Mouse (Mus musculus) E14TG2a.4 (cell line): ENCODE measurements at regions not wholly inside any gene's neighbourhood (a gene's known extent, or its start where the extent isn't known, plus 50 kb on each side); places are given as distances from the start of the nearest gene placed in this dataset.
A peak's percentile ranks its signal among the peaks of the same experiment; 100 is the strongest.

Source experiments
- H3K27me3 ChIP-seq: 2 replicates; pipeline ENCODE4 v1.6.1; 2014; ENCODE audit warnings: low read length, control low read depth; ENCODE audit not compliant: insufficient read depth
- H3K36me3 ChIP-seq: 2 replicates; pipeline ENCODE4 v1.6.1; 2014; ENCODE audit warnings: low read length, control low read depth; ENCODE audit not compliant: insufficient read depth
- H3K4me1 ChIP-seq: replicated peaks from 2 replicates; pipeline ENCODE4 v1.6.1; 2014; ENCODE audit warnings: low read depth, low read length, control low read depth
- H3K4me3 ChIP-seq: replicated peaks from 2 replicates; pipeline ENCODE4 v1.5.1; 2014; ENCODE audit warnings: mild to moderate bottlenecking, low read length
- H3K9me3 ChIP-seq: 2 replicates; pipeline ENCODE4 v1.6.1; 2014; ENCODE audit warnings: low read length, control low read depth
- CTCF ChIP-seq: conservative IDR thresholded peaks from 2 replicates; pipeline ENCODE4 v1.5.1; 2014; ENCODE audit warnings: low read length
- NANOG ChIP-seq: IDR thresholded peaks from 2 replicates; pipeline ENCODE4 v1.6.1; 2014; ENCODE audit warnings: borderline replicate concordance, low read length, mixed read lengths
- POU5F1 ChIP-seq: IDR thresholded peaks from 2 replicates; pipeline ENCODE4 v1.6.1; 2014; ENCODE audit warnings: low read length, borderline replicate concordance

DNA sequence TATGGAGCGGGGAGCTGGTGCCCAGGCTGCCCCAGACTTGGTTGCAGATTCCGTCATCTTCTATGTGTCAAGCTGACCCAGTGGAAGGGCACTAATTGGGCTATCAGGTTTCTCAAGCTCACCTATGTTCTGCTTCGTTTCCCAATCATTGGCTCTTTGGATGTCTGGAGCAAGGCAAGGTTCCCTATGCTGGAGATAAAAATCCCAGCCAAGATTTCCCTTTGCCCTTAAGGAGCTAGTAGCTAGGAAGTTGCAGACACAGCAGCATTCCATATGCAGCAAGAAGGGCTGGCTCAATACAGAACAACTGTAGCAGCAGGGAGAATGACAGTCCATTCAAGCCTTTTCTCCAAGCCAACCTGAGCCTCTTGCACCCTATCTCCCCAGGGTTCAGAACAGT is 159.2 kb upstream of the Zfp706 start:
- TF ChIP-seq NANOG (no peak), CTCF (no peak), POU5F1 (no peak)
- H3K9me3 ChIP-seq: no peaks in the 10 kb centered on the region
- H3K36me3 ChIP-seq: no peaks in the 10 kb centered on the region
- H3K27me3 ChIP-seq: peaks cover 7% of the 10 kb centered on the region
- peaks cover 33% of the 10 kb centered on the region for H3K4me1 ChIP-seq
- no peak overlapping the region for H3K4me3 ChIP-seq

DNA sequence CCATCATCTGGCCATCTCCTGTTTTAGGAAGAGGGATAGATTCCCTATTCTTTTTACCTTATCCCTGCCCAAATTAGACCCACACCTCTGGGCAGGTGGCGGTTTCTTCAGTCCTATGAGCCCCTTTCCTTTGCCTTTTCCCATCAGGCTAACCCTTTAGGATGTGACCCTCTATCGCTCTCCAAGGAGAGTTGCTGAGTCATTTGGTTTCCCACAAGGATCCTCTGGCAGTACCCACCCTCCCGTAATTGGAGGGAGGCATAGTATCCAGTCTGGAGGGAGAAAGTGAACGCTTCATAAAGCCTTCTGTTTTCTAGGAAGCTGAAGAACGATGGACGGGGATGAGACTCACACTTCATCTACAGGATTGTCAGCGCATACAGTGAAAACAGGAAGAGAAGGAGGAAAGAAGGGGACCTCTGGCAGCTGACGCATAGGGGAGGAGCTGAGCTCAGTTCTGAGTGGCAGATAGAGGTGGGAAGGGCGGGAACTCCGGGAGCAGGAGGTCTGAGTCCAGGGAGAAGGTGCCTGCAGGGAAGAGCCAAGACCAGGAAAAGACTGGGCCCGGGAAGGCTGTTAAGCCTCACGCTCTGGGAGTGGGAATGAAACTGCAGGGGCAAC is 158.4 kb upstream of the Zfp706 start:
- peak overlapping the region; percentile 52 for H3K4me3 ChIP-seq
- peaks cover 38% of the 10 kb centered on the region for H3K4me1 ChIP-seq
- peaks cover 7% of the 10 kb centered on the region for H3K27me3 ChIP-seq
- no peaks in the 10 kb centered on the region for H3K36me3 ChIP-seq
- no peaks in the 10 kb centered on the region for H3K9me3 ChIP-seq
- TF ChIP-seq POU5F1: no peak
- no peak for TF ChIP-seq CTCF
- no peak for TF ChIP-seq NANOG

DNA sequence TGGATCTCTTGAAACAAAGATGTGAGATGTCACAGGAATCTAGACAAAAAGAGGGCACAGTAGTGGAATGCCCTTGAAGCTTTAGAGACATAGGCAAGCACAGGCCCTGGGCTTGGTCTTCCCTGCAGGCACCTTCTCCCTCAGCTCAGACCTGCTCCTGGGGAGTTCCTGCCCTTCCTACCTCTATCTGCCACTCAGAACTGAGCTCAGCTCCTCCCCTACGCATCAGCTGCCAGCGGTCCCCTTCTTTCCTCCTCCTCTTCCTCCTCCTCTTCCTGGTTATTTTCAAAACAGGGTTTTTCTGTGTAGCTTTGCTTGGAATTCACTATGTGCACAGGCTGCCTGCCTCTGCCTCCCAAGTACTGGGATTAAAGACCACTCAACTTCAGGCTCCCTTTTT is 157.6 kb upstream of the Zfp706 start:
- Histone ChIP-seq H3K36me3 (no peaks in the 10 kb centered on the region), H3K27me3 (peaks cover 7% of the 10 kb centered on the region), H3K9me3 (no peaks in the 10 kb centered on the region), H3K4me3 (no peak overlapping the region), H3K4me1 (peaks cover 44% of the 10 kb centered on the region)
- TF ChIP-seq POU5F1 (no peak), NANOG (no peak), CTCF (no peak)

DNA sequence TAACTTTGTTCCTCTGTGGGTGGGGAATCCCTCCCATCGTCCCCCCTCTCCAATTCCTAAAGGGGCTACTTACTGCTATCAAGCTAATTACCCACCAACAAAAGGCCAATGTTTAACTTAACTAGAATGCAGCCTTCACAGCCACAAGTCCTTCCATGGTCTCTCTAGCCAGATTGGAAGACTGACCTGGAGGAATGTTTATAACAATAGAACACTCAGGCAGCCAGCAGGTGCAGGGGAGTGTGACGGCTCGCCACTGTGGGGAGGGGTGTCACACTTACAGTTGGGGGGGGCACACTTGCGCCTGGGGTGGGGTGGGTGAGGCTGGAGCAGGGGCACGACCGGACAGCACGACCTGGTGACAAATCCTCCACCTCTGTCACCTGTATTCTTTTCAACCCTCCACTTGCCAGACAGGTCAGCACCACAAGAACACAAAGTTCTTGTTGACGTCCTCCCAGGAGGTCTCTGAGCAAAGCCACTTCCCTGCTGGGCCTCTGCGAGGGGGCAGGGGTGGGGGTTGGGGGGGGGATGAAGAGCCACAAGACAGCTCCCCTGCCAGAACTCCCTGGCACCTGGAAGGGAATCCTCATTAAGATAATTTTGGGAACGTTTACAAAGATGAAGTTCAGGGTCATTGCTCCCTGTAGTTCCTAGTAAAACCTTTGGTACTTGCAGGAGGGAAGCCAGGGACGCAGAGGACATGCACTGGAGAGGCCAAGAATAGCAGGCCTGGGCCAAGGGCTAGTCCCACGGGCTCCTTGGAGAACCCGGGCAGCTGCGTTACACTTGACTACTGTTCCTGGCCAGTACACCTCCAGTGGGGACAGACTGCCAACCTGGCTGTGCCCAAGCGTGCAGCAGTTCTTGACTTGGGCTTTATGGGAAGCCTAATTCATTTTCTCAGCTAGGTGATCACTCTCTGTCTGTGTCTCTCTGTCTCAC is 156.9 kb upstream of the Zfp706 start:
- H3K4me1 ChIP-seq: peaks cover 52% of the 10 kb centered on the region
- no peaks in the 10 kb centered on the region for H3K36me3 ChIP-seq
- TF ChIP-seq CTCF (no peak), NANOG (peak; percentile 36; the same call in 1 of the 2 replicates)
- H3K4me3 ChIP-seq: no peak overlapping the region
- no peaks in the 10 kb centered on the region for H3K9me3 ChIP-seq
- peaks cover 7% of the 10 kb centered on the region for H3K27me3 ChIP-seq

DNA sequence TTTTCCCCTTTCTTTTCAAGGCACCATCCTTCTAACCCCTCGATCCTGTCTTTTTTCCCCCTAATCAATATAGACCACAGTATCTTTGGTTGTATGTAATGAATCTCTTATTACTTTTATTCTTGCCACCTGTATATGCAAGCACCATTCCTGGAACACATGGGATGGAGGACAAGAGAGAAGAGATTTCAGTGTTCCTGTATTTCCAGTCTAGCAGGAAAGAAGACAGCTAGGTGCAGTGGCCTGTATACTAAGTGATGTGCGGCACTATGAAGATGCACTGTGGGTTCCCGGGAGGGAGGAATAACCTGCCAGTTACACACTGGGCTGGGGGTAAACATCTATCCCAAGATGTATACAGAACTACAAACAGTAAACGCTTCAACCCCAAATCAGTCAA is 152.4 kb upstream of the Zfp706 start:
- H3K36me3 ChIP-seq: no peaks in the 10 kb centered on the region
- H3K4me3 ChIP-seq: no peak overlapping the region
- no peaks in the 10 kb centered on the region for H3K27me3 ChIP-seq
- no peaks in the 10 kb centered on the region for H3K9me3 ChIP-seq
- TF ChIP-seq CTCF: no peak
- no peak for TF ChIP-seq POU5F1
- no peak for TF ChIP-seq NANOG
- H3K4me1 ChIP-seq: peaks cover 39% of the 10 kb centered on the region

DNA sequence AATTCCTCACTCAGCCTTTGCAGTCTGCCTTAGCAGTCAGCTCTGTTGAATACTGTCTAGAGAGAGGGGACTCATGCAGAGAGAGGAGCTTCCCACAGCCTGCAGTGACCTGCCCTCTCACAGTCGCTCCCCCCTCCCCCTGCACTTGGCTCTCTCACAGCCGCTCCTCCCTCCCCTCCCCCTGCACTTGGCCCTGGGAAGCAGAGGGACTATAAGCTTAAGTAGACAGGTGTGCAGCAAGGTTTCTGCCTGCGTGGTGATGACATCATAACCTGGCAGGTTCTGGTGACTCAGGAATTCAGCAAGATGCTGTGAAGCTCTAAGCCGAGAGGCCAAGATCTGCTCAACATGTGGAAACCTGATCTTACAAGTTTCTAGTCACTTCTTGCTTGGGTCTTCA is 151.8 kb upstream of the Zfp706 start:
- no peaks in the 10 kb centered on the region for H3K9me3 ChIP-seq
- peaks cover 35% of the 10 kb centered on the region for H3K4me1 ChIP-seq
- TF ChIP-seq POU5F1 (no peak), CTCF (no peak)
- no peaks in the 10 kb centered on the region for H3K36me3 ChIP-seq
- no peak overlapping the region for H3K4me3 ChIP-seq
- H3K27me3 ChIP-seq: 0 out of 2 replicates have a peak, but pooled peaks cover 1% of the 10 kb centered on the region

DNA sequence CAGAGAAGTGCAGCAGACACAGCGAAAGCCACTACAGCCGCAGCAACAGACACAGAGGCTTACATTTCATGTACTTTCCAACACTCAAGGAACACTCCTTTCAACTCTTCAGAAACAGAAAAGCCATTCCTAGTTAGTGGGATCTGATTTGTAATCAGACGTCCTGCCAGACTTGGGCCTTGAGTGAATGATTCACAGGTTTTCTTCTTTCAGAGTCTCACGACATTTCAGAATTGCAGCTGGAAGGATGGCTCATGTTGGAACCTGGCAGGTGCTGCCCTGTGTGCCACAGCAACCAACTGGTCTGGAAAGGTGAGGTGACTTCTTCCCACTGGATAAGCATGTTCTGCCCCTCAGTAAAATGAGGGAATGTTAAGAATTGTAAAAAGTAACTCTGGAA is 149.8 kb upstream of the Zfp706 start:
- Histone ChIP-seq H3K4me1 (peaks cover 32% of the 10 kb centered on the region), H3K36me3 (no peaks in the 10 kb centered on the region), H3K27me3 (0 out of 2 replicates have a peak, but pooled peaks cover 2% of the 10 kb centered on the region), H3K9me3 (no peaks in the 10 kb centered on the region), H3K4me3 (no peak overlapping the region)
- no peak for TF ChIP-seq NANOG
- no peak for TF ChIP-seq POU5F1
- TF ChIP-seq CTCF: no peak

DNA sequence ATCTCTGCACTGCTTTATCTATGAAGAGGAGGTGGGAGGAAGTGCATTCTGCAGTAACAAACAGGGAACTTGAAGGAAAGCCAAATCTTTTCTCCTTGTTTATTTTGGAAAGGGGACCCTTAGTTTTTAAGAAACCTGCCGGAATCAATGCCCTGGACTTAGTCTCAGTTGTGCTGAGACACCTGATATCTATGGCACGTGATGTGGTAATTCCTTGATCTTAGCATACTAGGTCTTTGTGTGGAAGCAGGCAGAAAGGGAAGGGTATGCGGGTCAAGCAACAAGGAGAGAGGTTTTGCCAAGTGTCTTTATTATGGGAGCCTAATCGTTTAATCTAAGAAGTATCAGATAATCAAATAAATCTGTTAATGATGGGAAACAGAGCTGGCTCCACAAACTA is 147.4 kb upstream of the Zfp706 start:
- H3K27me3 ChIP-seq: 0 out of 2 replicates have a peak, but pooled peaks cover 2% of the 10 kb centered on the region
- peaks cover 18% of the 10 kb centered on the region for H3K4me1 ChIP-seq
- H3K4me3 ChIP-seq: no peak overlapping the region
- no peaks in the 10 kb centered on the region for H3K36me3 ChIP-seq
- no peak for TF ChIP-seq CTCF
- no peak for TF ChIP-seq NANOG
- no peak for TF ChIP-seq POU5F1
- H3K9me3 ChIP-seq: no peaks in the 10 kb centered on the region
